In the genomic region with DNA sequence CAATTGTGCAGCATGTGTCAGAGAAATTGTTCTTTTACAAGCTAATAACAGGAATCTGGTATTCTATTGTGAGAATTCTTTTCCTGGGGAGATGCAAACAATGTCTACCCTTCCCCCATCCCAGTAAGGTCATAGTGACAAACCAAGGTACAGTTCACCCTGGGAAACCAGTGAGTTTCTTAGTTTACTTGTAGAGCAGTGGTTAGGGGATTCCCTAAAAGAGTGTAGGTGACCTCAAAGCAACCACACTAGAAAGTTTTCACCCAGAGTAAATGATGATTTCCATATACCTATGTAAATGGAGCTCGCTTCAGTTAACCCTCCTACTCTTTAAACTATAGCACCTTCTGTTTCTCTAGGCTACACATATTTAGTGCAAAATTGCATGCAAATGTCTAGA, we compare ENCODE assay signal across 14 mouse cellular contexts.
"Had no signal": no experiment of that assay in that cellular context is flagged by ENCODE, and none has a peak within 500 bp of the region (broad histone marks: within the 10 kb centered on the region; RNA-seq: fewer than 3 reads in every experiment).

No protein-coding gene starts in this region.

- H3K4me3 ChIP-seq: kidney, embryonic 15.5 days; limb, embryonic 10.5 days; liver, embryonic 15.5 days; myocyte; neural tube, embryonic 12.5 days had no signal

- DNase-seq: kidney, adult 18-20 months; kidney, postnatal 14 days; lung, adult 2 months; lung, postnatal 36 days; midbrain, embryonic 14.5 days; right cerebral cortex, adult 18-20 months; thymus, postnatal 4 days had no signal

- H3K27ac ChIP-seq: kidney, embryonic 15.5 days; limb, embryonic 10.5 days; liver, embryonic 15.5 days; neural tube, embryonic 12.5 days had no signal

- H3K27me3 ChIP-seq: kidney, embryonic 15.5 days; neural tube, embryonic 12.5 days had no signal

- H3K4me1 ChIP-seq: kidney, embryonic 15.5 days; liver, embryonic 15.5 days; neural tube, embryonic 12.5 days had no signal

- H3K9ac ChIP-seq: kidney, embryonic 15.5 days; liver, embryonic 15.5 days; neural tube, embryonic 12.5 days had no signal

- H3K9me3 ChIP-seq: kidney, embryonic 15.5 days; limb, embryonic 10.5 days; liver, embryonic 15.5 days; neural tube, embryonic 12.5 days had no signal

- H3K36me3 ChIP-seq: kidney, embryonic 15.5 days; limb, embryonic 10.5 days; liver, embryonic 15.5 days; neural tube, embryonic 12.5 days had no signal

- H3K4me2 ChIP-seq: kidney, embryonic 15.5 days; liver, embryonic 11.5 days; liver, embryonic 15.5 days; neural tube, embryonic 12.5 days had no signal

- ATAC-seq: lung, postnatal 0 days had no signal
